Mouse (Mus musculus) thymus, postnatal 14 days (tissue): ENCODE measurements around the gene Itgal.
"Not testable (repeated sequence)": the region's sequence is repeated elsewhere in the genome, so short reads cannot be mapped to it uniquely, and the experiment has no call there.

Experiments
- DNase-seq: peaks from one replicate; pipeline ENCODE4 v3.0.0; 2021

The Itgal gene

GRCm38 (mm10) chr7:127296098-127296497 is at the start of gene Itgal:
Gene Itgal (plus strand): TSS chr7:127296260.
- peak; percentile 82 for DNase-seq

DNA sequence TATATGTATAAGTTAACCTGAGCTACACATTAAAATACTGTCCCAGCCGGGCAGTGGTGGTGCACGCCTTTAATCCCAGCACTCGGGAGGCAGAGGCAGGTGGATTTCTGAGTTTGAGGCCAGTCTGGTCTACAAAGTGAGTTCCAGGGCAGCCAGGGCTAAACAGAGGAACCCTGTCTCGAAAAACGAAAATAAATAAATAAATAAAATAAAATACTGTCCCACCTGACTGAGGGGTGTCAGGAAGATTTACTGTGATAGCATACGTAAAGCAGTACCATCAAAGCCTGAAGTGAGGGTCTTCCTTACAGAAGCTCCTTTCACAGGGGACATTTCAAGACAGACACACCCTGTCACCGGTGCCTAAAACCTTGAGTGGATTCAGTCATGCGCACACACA is 45.5 kb upstream of the Itgal start:
- not testable (repeated sequence) for DNase-seq

GRCm38 (mm10) chr7:127252414-127252813 is 43.6 kb upstream of the Itgal start:
- DNase-seq = peak; percentile 60

- no peak for DNase-seq
Measured at GRCm38 (mm10) chr7:127253341-127253740, 42.7 kb upstream of the Itgal start.

- DNase-seq = peak; percentile 97
Measured at GRCm38 (mm10) chr7:127253821-127254769, 42.0 kb upstream of the Itgal start.

GRCm38 (mm10) chr7:127255008-127255407 is 41.1 kb upstream of the Itgal start:
- no peak for DNase-seq

GRCm38 (mm10) chr7:127255965-127256364 is 40.1 kb upstream of the Itgal start:
- DNase-seq = no peak

DNA sequence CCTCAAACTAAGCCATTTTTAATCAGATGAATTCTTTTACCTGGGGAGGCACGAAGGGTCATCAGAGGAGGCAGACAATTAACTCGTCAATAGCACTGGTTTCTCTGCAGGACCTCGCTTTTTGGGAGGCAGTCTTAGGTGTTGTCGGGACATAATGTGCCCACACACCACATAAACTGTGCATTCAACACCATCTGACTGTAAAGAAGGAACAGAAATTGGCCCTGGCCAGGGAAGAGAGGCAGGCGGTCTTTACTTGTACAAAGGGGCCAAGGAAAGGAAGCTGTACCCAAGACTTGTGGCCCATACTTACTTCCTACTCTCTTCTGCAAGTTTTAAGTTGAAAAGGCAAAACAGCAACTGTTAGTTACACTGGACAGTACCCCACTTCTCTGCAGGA is 39.5 kb upstream of the Itgal start:
- DNase-seq = no peak

GRCm38 (mm10) chr7:127259186-127259905 is 36.7 kb upstream of the Itgal start:
- DNase-seq = no peak

- DNase-seq = peak; percentile 97
Measured at GRCm38 (mm10) chr7:127260309-127261111, 35.5 kb upstream of the Itgal start, which contains the start of gene Dctpp1. Gene Dctpp1 (minus strand): TSS chr7:127260709.

GRCm38 (mm10) chr7:127262218-127262961 is 33.7 kb upstream of the Itgal start:
- DNase-seq = no peak

DNA sequence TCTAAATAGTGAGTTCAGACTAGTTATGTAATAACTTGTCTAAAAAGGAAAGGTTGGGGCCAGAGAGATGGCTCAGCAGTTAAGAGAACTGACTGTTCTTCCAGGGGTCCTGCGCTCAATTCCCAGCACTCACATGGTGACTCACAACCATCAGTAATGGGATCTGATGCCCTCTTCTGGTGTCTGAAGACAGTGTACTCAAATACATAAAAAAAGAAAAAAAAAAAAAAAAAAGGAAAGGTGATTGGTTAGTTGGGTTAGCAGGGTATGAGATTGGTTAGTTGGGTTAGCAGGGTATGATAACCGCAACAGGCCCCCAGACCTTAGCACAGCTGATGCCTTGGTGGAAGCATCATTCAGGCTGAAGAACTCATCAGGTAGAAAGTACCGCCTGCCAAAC is 32.5 kb upstream of the Itgal start:
- DNase-seq = no peak

DNA sequence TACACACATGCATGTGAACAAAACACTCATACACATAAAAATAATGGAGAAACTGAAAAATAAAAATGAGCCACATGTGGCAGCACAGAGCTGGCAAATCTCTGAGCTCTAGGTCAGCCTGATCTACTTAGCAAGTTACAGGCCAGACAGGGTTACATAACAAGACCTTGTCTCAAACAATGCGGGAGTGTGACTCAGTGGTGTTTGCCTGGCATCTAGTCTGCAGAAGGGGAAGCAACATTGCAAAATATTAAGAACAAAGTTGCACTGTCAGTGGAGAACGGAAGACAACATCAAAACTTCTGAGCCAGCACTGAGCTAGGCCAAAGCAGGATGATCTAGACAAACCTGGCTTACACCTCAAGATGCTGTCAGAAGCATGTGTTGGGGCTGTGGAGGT is 25.8 kb upstream of the Itgal start:
- no peak for DNase-seq

DNA sequence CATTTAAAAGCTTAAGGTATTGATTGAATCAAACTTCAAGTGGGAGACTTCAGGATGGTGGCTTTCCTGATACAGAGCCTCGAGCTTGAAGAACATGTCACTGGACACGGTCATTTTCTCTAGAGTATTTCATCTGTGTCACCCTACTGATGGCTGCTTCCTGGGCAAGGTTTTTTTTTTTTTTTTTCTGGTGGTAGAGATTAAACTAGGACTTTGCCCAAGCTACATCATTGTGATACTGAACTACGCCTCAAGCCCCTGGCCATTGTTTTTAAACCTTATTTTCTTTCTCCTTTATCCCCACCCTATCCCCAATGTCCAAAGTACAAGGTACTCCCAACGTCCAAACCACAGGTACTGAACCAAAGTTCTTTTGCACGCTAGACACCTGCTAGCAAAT is 25.4 kb upstream of the Itgal start:
- DNase-seq = no peak

GRCm38 (mm10) chr7:127271093-127271492 is 25.0 kb upstream of the Itgal start:
- DNase-seq = no peak

- DNase-seq = no peak
Measured at GRCm38 (mm10) chr7:127272566-127272965, 23.5 kb upstream of the Itgal start.

GRCm38 (mm10) chr7:127273118-127273923 is 22.7 kb upstream of the Itgal start:
- DNase-seq = peak; percentile 56

DNA sequence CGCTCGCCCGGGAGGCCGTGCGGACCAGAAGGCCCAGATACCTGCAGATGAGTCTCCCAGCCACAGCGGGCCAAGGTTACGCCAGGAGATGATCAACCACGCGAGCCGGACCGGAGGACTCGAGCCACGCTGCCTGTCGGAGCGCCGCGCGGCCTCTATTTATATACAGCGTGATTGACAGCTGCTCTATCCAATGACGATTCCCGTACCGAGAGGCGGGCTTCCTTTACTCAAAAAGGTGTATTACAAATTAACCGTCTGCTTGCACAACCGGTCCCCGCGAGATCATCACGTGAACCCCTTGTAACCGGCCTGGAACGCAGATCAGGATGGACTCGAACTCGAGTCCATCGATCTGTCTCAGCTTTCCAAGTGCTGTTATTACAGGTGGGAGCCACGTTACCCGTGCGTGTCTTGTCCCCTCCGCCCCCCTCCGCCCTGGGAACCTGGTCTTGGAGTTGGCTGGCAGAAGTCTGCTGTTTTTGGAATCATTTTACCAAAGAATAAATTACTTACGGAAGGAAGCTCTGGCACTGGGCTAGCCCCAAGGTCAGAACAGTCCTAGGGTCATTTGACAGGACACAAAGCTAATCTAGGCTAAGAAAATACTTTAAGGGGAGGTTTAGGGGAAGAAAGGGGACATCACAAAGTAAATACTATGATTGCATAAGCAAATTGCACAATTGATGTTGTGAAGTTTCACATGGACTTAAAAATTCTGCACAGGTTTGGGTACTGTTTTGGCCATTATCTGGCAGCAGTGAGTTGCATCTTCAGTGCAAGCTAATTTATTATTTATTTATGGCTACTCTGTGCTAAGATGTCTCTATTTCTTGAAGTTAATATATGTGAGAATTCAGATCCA is 21.9 kb upstream of the Itgal start, which contains the start of gene Sephs2:
Sephs2 (minus strand) TSS at position 131 of the 865 bp plus-strand sequence.
- DNase-seq = peak; percentile 95

DNA sequence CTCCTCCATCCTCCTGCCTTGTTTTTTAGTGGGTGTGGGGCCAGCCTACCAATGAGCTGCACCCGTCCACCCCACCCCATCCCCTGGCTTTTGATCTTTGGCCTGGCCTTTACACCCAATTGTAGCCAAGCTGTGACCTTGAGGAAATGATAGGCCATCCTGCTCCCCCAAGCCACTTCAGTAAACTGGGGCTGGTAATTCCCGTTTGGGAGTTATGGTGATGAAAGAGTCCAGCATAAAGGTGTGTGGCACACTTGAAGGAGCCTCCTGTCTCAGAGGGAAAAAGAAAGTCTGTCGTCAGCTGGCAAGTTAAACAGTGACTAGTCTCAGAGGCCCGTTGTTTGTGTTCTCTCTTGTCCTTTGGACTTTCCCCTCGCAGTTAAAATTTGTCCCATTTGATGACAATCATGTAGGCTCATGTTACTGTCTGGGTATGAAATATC is 19.5 kb upstream of the Itgal start:
- no peak for DNase-seq

- peak; percentile 87 for DNase-seq
Measured at GRCm38 (mm10) chr7:127278311-127278710, 17.7 kb upstream of the Itgal start.
